Mouse (Mus musculus): Measurements from ENCODE around the gene Acadm.

Acadm gene

DNA sequence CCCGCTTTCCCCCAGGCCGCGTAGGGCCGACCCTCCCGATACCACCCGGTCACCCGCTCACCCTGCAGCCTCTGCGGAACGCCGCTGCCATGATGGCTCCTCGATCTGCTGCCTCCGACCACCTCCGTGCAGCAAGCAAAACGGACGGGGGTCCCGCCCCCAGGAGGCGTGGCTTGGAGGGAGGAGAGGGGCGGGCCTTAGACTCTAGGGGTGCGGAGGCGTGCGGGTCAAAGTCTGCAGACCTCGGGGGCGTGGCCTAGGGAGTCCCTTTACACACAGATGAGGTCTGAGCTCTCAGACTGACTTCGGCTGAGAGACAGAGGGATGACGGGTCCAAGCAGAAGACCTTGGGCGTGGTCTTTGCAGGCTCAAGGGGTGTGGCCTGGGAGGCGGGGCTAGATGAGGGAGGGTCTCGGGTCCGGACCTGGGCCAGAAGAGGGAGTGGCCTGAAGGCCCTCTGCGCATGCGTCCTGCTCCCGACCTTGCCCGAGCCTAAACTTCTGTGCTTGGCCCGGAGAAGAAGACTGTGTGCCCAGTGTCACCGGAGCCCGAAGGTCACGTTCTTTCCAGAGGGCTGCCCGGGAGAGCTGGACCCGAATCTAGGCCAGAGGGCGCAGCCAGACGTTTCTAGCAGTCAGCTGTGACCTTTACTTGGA lies at the start of gene Acadm:
Acadm (minus strand) TSS at position 298 of the 656 bp plus-strand sequence.
- peak; percentile 98 for DNase-seq

- peak; percentile 18 for DNase-seq
These were observed 40.3 kb upstream of the Acadm start for GRCm38 (mm10) chr3:153984428-153985340.

DNA sequence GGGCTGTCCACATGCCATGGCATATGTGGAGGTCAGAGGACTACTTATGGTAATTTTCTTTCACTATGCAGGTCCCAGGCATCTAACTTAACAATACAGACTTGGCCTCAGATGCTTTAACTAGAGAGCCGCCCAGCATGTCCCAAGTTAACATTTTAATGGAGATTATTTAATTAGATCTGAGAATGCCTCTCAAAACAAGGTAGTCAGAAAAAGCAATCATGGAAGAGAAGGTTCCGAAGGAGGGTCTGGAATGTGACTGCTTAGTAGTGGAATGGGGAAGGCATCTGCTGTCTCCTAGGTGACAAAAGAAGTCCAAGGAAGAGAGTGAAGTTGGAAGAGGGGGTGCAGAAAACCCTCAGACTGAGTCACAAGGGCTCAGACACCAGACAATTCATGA lies 36.2 kb upstream of the Acadm start:
- no peak for DNase-seq

GRCm38 (mm10) chr3:153975791-153976190 lies 31.4 kb upstream of the Acadm start:
- DNase-seq: no peak

DNA sequence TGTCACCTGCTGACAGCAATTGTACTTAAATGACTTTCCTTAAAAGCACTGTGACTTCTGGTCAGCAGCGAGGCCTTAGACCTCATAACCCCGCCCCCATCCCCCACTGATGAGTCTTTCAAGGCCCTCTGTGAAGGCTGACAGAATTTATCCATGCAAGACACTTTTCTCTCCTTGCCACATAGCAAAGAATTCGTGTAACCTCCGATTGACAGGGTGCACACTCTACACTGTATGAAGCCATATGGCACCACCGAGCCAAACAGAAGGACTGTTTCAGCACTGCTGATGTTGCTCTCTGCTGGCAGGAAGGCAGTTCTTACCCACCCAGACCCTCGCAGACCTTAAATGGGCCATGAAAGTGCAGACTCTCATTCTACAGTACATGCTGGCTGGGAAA lies 30.6 kb upstream of the Acadm start:
- DNase-seq: no peak

- DNase-seq: no peak
These were observed 29.7 kb upstream of the Acadm start for GRCm38 (mm10) chr3:153973949-153974760.

DNA sequence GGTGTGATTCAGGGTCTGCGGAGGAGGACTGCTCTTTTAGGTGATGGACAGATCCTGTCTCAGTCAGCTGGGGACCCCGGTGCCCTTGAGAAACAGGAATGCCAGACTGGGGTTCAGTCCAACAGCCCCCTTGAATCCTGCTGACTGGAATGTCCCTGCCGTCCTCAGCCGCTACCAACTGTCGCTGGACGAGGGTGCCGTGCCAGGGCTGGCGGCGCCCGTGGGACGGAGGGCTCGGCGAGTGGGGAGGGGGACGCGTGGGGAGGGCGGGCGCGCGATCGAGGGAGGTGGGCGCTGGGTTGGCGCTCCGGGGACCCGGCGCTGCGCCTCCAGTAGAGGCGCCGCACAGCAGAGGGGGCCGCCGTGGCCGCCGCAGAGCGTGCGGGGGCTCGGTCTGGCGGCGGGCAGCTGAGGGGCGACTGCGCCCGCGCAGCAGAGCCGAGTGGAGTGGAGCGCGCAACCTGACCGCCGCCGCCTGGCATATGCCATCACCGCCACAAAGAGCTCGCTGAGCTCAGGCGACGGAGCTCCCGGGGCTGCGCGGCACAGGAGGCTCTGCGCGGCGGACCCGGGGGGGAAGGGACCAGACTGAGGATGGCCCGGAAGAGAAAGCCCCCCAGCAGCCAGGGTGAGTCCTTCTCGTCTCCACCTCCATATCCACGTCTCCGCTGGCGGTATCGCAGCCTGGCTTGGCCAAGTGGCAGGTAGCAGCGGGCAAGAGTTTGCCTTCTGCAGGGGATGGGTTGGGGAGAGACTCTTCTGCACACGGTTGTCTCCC lies 28.9 kb upstream of the Acadm start, which contains the start of gene Slc44a5:
Slc44a5 (plus strand) TSS at position 266 of the 778 bp plus-strand sequence.
- no peak for DNase-seq

- DNase-seq: no peak
These were observed 25.0 kb upstream of the Acadm start for GRCm38 (mm10) chr3:153969451-153969850.

DNA sequence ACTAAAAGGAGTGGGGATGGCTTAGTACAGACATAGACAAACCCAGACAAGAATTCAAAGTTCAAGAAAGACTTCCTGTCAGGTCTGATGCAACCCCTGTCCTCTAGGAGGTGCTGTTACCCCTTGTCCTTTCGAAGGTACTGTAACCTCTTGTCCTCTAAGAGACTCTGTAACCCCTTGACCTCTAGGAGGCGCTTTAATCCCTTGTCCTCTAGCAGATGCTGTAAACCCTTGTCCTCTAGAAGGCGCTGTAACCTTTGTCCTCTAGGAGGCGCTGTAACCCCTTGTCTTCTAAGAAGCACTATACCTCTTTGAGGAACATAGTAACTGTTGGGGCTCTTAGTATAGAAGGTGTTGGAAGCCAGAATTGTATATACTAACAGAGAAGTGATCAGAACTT lies 24.1 kb upstream of the Acadm start:
- peak; percentile 60 for DNase-seq

DNA sequence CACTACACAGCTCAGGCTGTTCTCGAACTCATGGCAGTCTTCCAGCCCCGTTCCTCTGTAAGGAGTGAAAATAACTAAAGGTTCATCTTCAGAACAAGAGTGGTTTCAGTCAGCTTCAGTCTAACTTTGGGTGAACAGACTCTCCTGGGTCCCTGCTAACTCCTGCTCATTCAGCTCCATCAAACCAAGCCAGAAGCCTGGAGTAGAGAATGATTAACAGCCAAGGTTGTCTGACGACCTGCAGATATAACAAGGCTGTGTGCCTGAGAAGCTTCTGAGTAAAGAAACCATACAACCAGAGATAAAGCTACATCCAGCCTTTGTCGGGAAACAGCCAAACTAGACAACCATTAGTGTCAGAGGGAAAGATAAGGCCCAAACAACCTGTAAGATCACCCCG lies 23.0 kb upstream of the Acadm start:
- no peak for DNase-seq

DNA sequence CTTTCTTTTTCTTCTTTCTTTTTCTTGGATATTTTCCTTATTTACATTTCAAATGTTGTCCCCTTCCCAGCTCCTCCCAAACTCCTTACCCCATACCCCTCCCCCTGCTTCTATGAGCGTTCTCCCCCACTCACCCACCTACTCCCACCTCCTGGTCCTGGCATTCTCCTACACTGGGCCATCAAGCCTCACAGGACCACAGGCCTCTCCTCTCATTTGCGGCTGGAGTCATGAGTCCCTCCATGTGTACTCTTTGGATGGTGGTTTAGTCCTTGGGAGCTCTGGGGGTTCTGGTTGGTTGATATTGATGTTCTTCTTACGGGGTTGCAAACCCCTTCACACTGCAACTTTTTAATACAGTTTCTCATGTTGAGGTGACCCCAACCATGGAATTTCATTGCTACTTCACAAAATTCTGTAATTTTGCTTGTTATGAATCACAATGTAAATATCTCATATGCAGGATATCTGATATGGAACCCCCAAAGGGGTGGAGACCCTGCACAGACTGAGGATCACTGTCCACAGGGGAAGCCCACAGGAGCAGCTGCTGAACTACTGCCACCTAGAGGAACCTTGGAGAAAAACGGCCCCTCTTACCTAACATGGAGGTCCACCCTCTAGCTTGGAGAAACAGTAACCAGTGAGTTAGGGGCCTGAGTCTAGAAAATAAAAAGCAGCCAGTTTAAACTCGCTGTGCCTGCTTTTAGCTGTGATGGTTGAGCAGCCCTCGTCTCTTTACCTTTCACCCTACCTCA lies 17.4 kb upstream of the Acadm start:
- peak; percentile 32 for DNase-seq

GRCm38 (mm10) chr3:153960884-153961283 lies 16.5 kb upstream of the Acadm start:
- DNase-seq: no peak

DNA sequence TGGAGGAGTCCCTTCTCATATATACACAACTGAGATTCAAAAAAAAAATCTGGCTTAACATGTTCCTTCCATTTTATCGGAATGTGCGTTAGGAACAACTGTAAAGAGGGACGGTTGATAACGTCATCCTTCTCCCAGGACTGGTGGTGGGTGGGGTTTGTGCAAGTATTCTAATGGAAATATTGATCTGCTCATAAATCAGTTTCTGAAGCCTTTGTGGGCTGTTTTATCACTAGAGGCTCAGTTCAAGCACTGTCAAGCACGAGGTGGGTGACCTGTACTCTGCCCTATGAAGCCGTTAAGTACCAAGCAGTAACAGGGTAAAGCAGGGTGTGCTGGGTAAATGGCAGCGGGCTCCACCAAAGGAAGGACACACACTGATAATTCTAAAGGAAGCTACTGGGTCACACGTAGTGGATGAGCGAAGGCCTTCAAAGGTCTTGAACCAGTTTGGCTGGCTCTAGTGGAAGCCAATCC lies 15.3 kb upstream of the Acadm start:
- DNase-seq: no peak

- peak; percentile 48 for DNase-seq
These were observed 14.8 kb upstream of the Acadm start for GRCm38 (mm10) chr3:153959035-153959730.

GRCm38 (mm10) chr3:153957916-153958315 lies 13.5 kb upstream of the Acadm start:
- DNase-seq: no peak

DNA sequence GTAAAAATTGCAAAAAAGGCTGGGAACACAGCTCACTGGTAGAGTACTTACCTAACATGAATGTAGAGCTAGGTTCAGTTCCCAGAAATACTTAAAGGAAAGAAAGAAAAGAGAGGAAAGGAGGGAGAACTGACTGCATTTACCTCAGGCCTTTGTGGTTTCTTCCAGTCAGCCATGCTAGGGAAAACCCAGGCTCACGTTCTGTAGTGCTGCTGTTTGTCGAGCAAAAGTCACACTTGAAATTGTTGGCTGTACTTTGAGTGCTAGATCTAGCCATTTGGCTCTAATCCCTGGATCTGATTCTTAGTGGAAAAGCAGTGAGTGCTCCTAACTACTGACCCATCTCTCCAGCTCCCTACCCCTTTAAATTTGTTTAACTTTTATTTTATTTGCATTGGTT lies 3.7 kb upstream of the Acadm start:
- DNase-seq: no peak

GRCm38 (mm10) chr3:153947271-153947670 lies 2.8 kb upstream of the Acadm start:
- no peak for DNase-seq

GRCm38 (mm10) chr3:153943901-153944334 lies 514 bp downstream of the Acadm start:
- DNase-seq: no peak

DNA sequence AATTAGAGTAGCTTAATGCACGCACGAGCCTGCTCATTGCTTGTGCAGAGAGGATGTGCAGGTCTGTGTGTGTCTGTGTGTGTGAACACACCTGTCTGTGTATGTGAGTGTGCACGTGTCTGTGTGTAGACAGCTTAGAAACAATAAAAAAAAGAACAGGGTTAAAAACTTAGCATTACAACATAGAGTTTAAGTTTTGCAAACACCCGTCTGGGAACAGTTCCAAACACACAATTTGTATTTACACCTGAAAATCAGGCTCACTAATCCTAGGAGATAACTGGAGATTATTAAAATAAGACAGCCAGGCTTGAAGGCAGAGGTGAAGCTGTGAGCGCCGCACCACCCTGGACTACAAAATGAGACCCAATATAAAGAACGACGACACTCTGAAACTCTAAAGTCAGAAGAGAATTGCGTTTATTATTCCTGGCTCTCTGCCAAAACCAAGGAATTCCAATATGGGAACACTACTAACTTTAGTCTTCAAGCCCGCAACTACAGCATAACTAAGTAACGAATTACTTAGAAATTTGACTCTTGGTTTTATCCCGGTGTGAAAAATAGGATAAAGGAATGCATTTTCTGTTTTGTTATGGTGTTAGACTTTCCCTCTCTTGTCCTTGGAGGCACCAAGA lies 1.3 kb downstream of the Acadm start:
- no peak for DNase-seq

DNA sequence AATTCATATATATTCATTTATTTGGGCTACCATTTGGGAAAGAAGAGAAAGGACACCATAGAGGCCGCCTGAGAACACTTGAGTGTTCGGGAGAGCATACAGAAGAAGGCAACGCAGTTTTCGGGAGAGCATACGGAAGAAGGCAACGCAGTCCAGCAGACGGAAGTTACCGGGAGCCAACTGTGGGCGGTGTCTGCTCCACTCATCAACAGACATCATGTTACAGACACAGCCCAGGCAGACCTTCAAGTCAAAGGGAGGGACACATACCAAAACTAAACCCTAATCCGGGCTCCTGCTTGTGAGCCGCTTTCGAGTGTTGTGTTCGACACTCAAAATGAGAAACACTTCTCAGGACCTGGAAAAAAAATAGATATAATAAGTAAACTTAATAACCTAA lies 2.8 kb downstream of the Acadm start:
- no peak for DNase-seq
